ENCODE assay signal across 9 mouse cellular contexts in the genomic region with DNA sequence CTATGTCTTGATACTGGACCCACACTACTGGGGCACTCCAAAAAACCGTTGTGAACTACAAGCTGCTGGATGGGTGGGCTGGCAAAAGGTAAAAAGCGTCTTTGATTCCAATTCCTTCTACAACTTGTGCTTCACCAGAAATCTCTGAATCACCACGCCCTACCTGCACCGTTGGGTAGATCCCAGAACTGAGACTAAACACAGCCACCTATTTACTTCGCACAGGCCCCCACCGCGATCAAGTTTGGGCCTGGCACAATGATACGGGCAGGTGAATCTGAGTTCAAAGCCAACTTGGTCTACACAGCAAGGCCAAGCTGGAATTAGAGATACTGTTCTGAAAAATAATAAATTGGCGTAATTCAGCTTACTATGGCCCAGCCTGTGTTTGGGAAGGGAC. TPM values are rescaled to one million over a fixed set of nuclear protein-coding genes. Genes with fewer than 3 reads are reported as not detected.
DNase-seq lines count a peak whose midpoint lies in the region; TF ChIP-seq lines count a peak whose summit lies in the region.
"Had no signal": no experiment of that assay in that cellular context is flagged by ENCODE, and none has a peak within 500 bp of the region (broad histone marks: within the 10 kb centered on the region; RNA-seq: fewer than 3 reads in every experiment).

No protein-coding gene starts in this region.

- H3K9ac ChIP-seq in ES-Bruce4 (ENCODE audit: low read depth, poor library complexity, severe bottlenecking) = peak overlapping the region; percentile 96

- no peak for TF ChIP-seq CTCF in gastrocnemius, adult 2 months (IDR thresholded peaks at IDR 0.05)
- TF ChIP-seq CTCF in ES-Bruce4 (IDR thresholded peaks at IDR 0.05; ENCODE audit: low read depth, low read length) = no peak

- H3K27me3 ChIP-seq in ES-Bruce4 (ENCODE audit: control insufficient read depth, insufficient read depth, low read length, poor library complexity, severe bottlenecking) = no peaks in the 10 kb centered on the region
- peaks cover 30% of the 10 kb centered on the region for H3K27me3 ChIP-seq in hindbrain, embryonic 10.5 days (ENCODE audit: insufficient read depth, poor library complexity, severe bottlenecking)
- H3K27me3 ChIP-seq in midbrain, embryonic 10.5 days (ENCODE audit: low read depth, poor library complexity, severe bottlenecking) = peaks cover 30% of the 10 kb centered on the region

- peaks cover 53% of the 10 kb centered on the region for H3K36me3 ChIP-seq in ES-Bruce4 (ENCODE audit: control insufficient read depth, insufficient read depth, low read length, poor library complexity, severe bottlenecking)
- peaks cover 58% of the 10 kb centered on the region for H3K36me3 ChIP-seq in hindbrain, embryonic 10.5 days
- H3K36me3 ChIP-seq in midbrain, embryonic 10.5 days = peaks cover 56% of the 10 kb centered on the region

- TF ChIP-seq EP300 in ES-Bruce4 (IDR thresholded peaks at IDR 0.05; ENCODE audit: insufficient read depth, low read depth, low read length) = no peak

- H3K4me3 ChIP-seq in gastrocnemius, adult 2 months = peak overlapping the region; percentile 92
- H3K4me3 ChIP-seq in ES-Bruce4 (ENCODE audit: low read depth, low read length) = peak overlapping the region; percentile 88
- H3K4me3 ChIP-seq in hindbrain, embryonic 10.5 days = peak overlapping the region; percentile 73
- H3K4me3 ChIP-seq in midbrain, embryonic 10.5 days = peak overlapping the region; percentile 79

- 80% methylated on average over 9 of the region's 9 CpGs for WGBS in hindbrain, embryonic 10.5 days
- whole genome bisulfite sequencing in midbrain, embryonic 10.5 days = 86% methylated on average over 9 of the region's 9 CpGs

- H3K9me3 ChIP-seq in ES-Bruce4 (replicated peaks; ENCODE audit: control insufficient read depth, insufficient read depth, low read length, poor library complexity, severe bottlenecking) = no peaks in the 10 kb centered on the region
- H3K9me3 ChIP-seq in hindbrain, embryonic 10.5 days = no peaks in the 10 kb centered on the region
- no peaks in the 10 kb centered on the region for H3K9me3 ChIP-seq in midbrain, embryonic 10.5 days (replicated peaks)

- intact Hi-C loops in gastrocnemius, adult 2 months (cut with DNase I) = no loop called here
- intact Hi-C loops in gastrocnemius, postnatal 36 days (cut with DNase I) = no loop called here

- no peak for DNase-seq in gastrocnemius, adult 2 months
- no peak for DNase-seq in gastrocnemius, postnatal 10 days
- no peak for DNase-seq in hindbrain, embryonic 10.5 days (ENCODE audit: low spot score)
- DNase-seq in midbrain, embryonic 10.5 days (ENCODE audit: low spot score) = no peak
- DNase-seq in thymus, postnatal 14 days = no peak
- DNase-seq in gastrocnemius, postnatal 36 days = no peak
- DNase-seq in adrenal gland, postnatal 10 days = no peak
- DNase-seq: heart, adult 2 months had no signal

- TF ChIP-seq POLR2A in ES-Bruce4 (IDR thresholded peaks at IDR 0.05; ENCODE audit: insufficient read depth, low read length) = no peak

- peak overlapping the region; percentile 92; the same call in 1 of the 2 replicates for H3K27ac ChIP-seq in gastrocnemius, adult 2 months
- H3K27ac ChIP-seq in ES-Bruce4 (ENCODE audit: insufficient read depth, low read length) = no peak overlapping the region
- peak overlapping the region; percentile 94 for H3K27ac ChIP-seq in hindbrain, embryonic 10.5 days
- H3K27ac ChIP-seq in midbrain, embryonic 10.5 days (replicated peaks) = peak overlapping the region; percentile 94

- no peaks in the 10 kb centered on the region for H3K4me1 ChIP-seq in ES-Bruce4 (ENCODE audit: control insufficient read depth, insufficient read depth, low read length)
- H3K4me1 ChIP-seq in hindbrain, embryonic 10.5 days (replicated peaks) = peaks cover 46% of the 10 kb centered on the region
- H3K4me1 ChIP-seq in midbrain, embryonic 10.5 days = peaks cover 44% of the 10 kb centered on the region

RNA-seq across cellular contexts. Expression of a gene that starts 0.9 kb away (rescaled TPM):
- 10 to 100 TPM; 14.2 to 15.1 TPM for total RNA-seq in gastrocnemius, adult 2 months (2021)
- total RNA-seq in gastrocnemius, postnatal 10 days (2021) = 10 to 100 TPM; 37.2 to 43.6 TPM
- polyA plus RNA-seq in ES-Bruce4 (2011; ENCODE audit: insufficient read depth, insufficient read length, low read depth, missing spikeins) = 6.4 and 8.7 TPM in 2 replicates
- polyA plus RNA-seq in hindbrain, embryonic 10.5 days (2016; fragmentation: Nextera tagmentation; extraction: Ambion mirVana) = 10.6 and 12.2 TPM in 2 replicates
- 9.6 and 11.0 TPM in 2 replicates for polyA plus RNA-seq in midbrain, embryonic 10.5 days (2016; fragmentation: Nextera tagmentation; extraction: Ambion mirVana)
- total RNA-seq in gastrocnemius, postnatal 36 days (2021) = 10 to 100 TPM; 17.6 to 25.1 TPM
- total RNA-seq in adrenal gland, postnatal 10 days (2021) = 10 to 100 TPM in 1 of 2 experiments, 1 to 10 TPM in 1; 7.6 to 11.5 TPM

RNA-seq across cellular contexts. Expression of a gene that starts 8.0 kb away (rescaled TPM):
- 10 to 100 TPM; 13.7 to 17.9 TPM for total RNA-seq in gastrocnemius, adult 2 months (2021)
- total RNA-seq in gastrocnemius, postnatal 10 days (2021) = 10 to 100 TPM; 62.4 to 68.2 TPM
- polyA plus RNA-seq in ES-Bruce4 (2011; ENCODE audit: insufficient read depth, insufficient read length, low read depth, missing spikeins) = 0.31 TPM in 1 of 2 replicates, not detected in the other
- 5.9 and 7.1 TPM in 2 replicates for polyA plus RNA-seq in hindbrain, embryonic 10.5 days (2016; fragmentation: Nextera tagmentation; extraction: Ambion mirVana)
- polyA plus RNA-seq in midbrain, embryonic 10.5 days (2016; fragmentation: Nextera tagmentation; extraction: Ambion mirVana) = 3.4 and 4.8 TPM in 2 replicates
- 10 to 100 TPM; 25.2 to 41.2 TPM for total RNA-seq in gastrocnemius, postnatal 36 days (2021)
- 10 to 100 TPM; 11.6 to 21.3 TPM for total RNA-seq in adrenal gland, postnatal 10 days (2021)

RNA-seq across cellular contexts. Expression of a gene that starts 12.2 kb away (rescaled TPM):
- total RNA-seq in gastrocnemius, adult 2 months (2021) = 10 to 100 TPM; 38.7 to 46.2 TPM
- 10 to 100 TPM; 58.1 to 93.2 TPM for total RNA-seq in gastrocnemius, postnatal 10 days (2021)
- 121 and 139 TPM in 2 replicates for polyA plus RNA-seq in ES-Bruce4 (2011; ENCODE audit: insufficient read depth, insufficient read length, low read depth, missing spikeins)
- polyA plus RNA-seq in hindbrain, embryonic 10.5 days (2016; fragmentation: Nextera tagmentation; extraction: Ambion mirVana) = 175 and 186 TPM in 2 replicates
- 190 and 192 TPM in 2 replicates for polyA plus RNA-seq in midbrain, embryonic 10.5 days (2016; fragmentation: Nextera tagmentation; extraction: Ambion mirVana)
- 10 to 100 TPM; 27.7 to 39.8 TPM for total RNA-seq in gastrocnemius, postnatal 36 days (2021)
- 100 to 1,000 TPM; 130 to 173 TPM for total RNA-seq in adrenal gland, postnatal 10 days (2021)

RNA-seq across cellular contexts. Expression of a gene that starts 18.9 kb away (rescaled TPM):
- total RNA-seq in gastrocnemius, adult 2 months (2021) = 1 to 10 TPM; 2.1 to 3.1 TPM
- 10 to 100 TPM; 13.1 to 17.3 TPM for total RNA-seq in gastrocnemius, postnatal 10 days (2021)
- polyA plus RNA-seq in ES-Bruce4 (2011; ENCODE audit: insufficient read depth, insufficient read length, low read depth, missing spikeins) = 22.2 and 23.2 TPM in 2 replicates
- polyA plus RNA-seq in hindbrain, embryonic 10.5 days (2016; fragmentation: Nextera tagmentation; extraction: Ambion mirVana) = 53.9 and 57.2 TPM in 2 replicates
- polyA plus RNA-seq in midbrain, embryonic 10.5 days (2016; fragmentation: Nextera tagmentation; extraction: Ambion mirVana) = 61.0 and 61.1 TPM in 2 replicates
- total RNA-seq in gastrocnemius, postnatal 36 days (2021) = 1 to 10 TPM; 3.7 to 4.1 TPM
- total RNA-seq in adrenal gland, postnatal 10 days (2021) = 10 to 100 TPM; 33.6 to 36.8 TPM

RNA-seq across cellular contexts. Expression of a gene that starts 38.1 kb away (rescaled TPM):
- total RNA-seq in gastrocnemius, adult 2 months (2021) = 1 to 10 TPM; 2.0 to 2.4 TPM
- 1 to 10 TPM; 4.2 to 7.4 TPM for total RNA-seq in gastrocnemius, postnatal 10 days (2021)
- 7.9 and 8.8 TPM in 2 replicates for polyA plus RNA-seq in ES-Bruce4 (2011; ENCODE audit: insufficient read depth, insufficient read length, low read depth, missing spikeins)
- 14.2 and 17.2 TPM in 2 replicates for polyA plus RNA-seq in hindbrain, embryonic 10.5 days (2016; fragmentation: Nextera tagmentation; extraction: Ambion mirVana)
- polyA plus RNA-seq in midbrain, embryonic 10.5 days (2016; fragmentation: Nextera tagmentation; extraction: Ambion mirVana) = 12.0 and 14.3 TPM in 2 replicates
- total RNA-seq in gastrocnemius, postnatal 36 days (2021) = 1 to 10 TPM; 2.4 to 2.5 TPM
- 10 to 100 TPM in 1 of 2 experiments, 1 to 10 TPM in 1; 9.2 to 12.6 TPM for total RNA-seq in adrenal gland, postnatal 10 days (2021)
